Mouse (Mus musculus): ENCODE results near the gene Flg. TPM values are rescaled to one million over a fixed set of nuclear protein-coding genes. Genes with fewer than 3 reads are reported as not detected.

The Flg gene
- polyA plus RNA-seq (2014; fragmentation: Nextera tagmentation; extraction: Ambion mirVana): 0.49 TPM in 1 of 2 replicates, not detected in the other

DNA sequence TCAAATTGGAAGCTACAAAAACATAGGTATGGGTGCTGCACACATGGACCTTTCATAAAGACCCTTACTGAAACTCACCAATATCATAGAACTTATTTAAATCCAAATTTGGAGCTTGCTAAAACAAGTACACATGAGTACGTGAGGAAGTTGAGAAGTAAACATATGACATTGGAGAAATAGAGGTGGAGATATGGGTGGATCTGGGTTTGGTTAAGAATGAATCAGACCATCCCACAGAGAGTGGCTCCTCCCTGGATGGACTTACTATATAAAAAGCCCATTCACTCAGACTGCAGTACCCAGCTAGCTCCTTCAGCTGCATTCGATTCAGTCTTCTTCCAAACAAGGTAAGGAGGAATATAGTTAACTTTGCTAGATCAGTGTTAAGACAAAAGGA lies at the start of gene Flg:
Gene Flg (plus strand): TSS at position 301 of the 400 bp plus-strand sequence.
- Histone ChIP-seq H3K9ac (replicated peaks; ENCODE audit: low read depth, low read length) (no peak within 1 kb of the TSS), H3K4me2 (replicated peaks; ENCODE audit: low read depth, low read length) (no peak within 1 kb of the TSS), H3K27me3 (ENCODE audit: control insufficient read depth, insufficient read depth, low read length) (no peaks in the 10 kb centered on the region), H3K27ac (ENCODE audit: low read length) (no peak within 1 kb of the TSS), H3K36me3 (ENCODE audit: control insufficient read depth, insufficient read depth, low read length) (no peaks in the 10 kb centered on the region), H3K9me3 (ENCODE audit: control insufficient read depth, low read depth, low read length) (no peaks in the 10 kb centered on the region), H3K4me3 (ENCODE audit: low read depth, low read length) (no peak within 1 kb of the TSS), H3K4me1 (ENCODE audit: control insufficient read depth, insufficient read depth, low read length) (no peaks in the 10 kb centered on the region)
- ATAC-seq (ENCODE audit: insufficient number of reproducible peaks, insufficient read depth, low FRiP score, low read depth): no peak
- 79% methylated on average over 2 of the region's 2 CpGs for WGBS

DNA sequence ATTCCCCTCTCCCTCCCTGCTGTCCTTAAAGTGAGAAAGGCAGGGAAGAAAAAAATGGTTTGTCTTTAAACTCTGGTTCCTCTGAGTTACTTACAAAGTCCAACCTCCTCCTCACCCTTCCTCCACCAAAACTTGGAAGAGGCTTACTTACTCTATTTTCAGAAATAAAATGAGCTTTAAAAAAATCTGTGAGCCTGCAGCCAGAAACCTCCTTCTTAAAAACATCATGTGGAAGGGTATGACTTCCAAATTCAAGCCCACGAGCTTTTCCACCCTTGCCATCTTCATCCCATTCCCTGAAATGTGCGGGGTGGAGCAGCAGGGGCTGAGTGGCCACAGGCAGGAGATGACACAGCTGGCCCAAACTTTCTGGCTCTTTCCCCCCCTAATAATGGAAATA lies 24.2 kb downstream of the Flg start:
- H3K27ac ChIP-seq (ENCODE audit: low read length): no peak overlapping the region
- H3K9ac ChIP-seq (replicated peaks; ENCODE audit: low read depth, low read length): no peak overlapping the region
- ATAC-seq (ENCODE audit: insufficient number of reproducible peaks, insufficient read depth, low FRiP score, low read depth): no peak

DNA sequence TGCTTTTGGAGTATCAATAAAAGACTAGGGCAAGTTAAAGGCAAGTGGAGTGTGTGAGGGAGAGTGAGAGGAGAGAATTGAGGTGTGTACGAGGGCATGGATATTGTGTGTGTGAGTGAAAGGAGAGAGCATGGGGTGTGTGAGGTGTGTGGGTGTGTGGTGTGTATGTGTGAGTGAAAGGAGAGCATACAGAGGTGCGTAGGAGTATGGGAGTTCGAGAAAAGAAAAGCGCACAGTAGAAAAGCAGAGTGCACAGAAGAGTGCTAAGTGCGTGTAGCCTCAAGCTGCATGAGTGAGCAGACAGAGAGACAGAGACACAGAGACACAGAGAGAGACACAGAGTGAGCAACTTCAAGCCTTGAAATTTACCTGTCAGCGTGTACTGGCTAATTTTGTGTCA lies 26.5 kb downstream of the Flg start:
- ATAC-seq (ENCODE audit: insufficient number of reproducible peaks, insufficient read depth, low FRiP score, low read depth): no peak
- WGBS: 78% methylated on average over 6 of the region's 6 CpGs

More for the DNA sequence above, 24.2 kb downstream of the Flg start:
- Histone ChIP-seq H3K27me3 (ENCODE audit: control insufficient read depth, insufficient read depth, low read length) (no peaks in the 10 kb centered on the region), H3K4me1 (ENCODE audit: control insufficient read depth, insufficient read depth, low read length) (no peaks in the 10 kb centered on the region), H3K4me2 (replicated peaks; ENCODE audit: low read depth, low read length) (no peak overlapping the region), H3K36me3 (ENCODE audit: control insufficient read depth, insufficient read depth, low read length) (no peaks in the 10 kb centered on the region), H3K9me3 (ENCODE audit: control insufficient read depth, low read depth, low read length) (no peaks in the 10 kb centered on the region), H3K4me3 (ENCODE audit: low read depth, low read length) (no peak overlapping the region)
- 73% methylated on average over 2 of the region's 2 CpGs for WGBS

DNA sequence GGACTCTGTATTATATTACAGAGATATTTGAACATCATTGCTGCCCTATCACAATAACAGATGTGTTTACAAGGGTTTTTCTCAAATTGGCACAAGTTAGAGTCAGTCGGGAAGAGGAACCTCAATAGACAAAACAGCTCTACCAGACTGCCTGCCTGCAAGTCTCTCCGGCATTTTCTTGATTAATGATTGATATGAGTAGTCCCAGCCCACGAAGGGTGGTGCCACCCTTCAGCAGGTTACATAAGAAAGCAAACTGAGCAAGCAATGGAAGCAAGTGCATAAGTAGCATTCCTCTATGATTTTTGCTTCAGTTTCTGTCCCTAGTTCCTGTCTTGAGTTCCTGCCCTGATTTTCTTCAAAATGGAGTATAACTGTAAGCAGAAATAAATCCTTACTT lies 28.6 kb downstream of the Flg start:
- no peak overlapping the region for H3K27ac ChIP-seq (ENCODE audit: low read length)
- no peaks in the 10 kb centered on the region for H3K9me3 ChIP-seq (ENCODE audit: control insufficient read depth, low read depth, low read length)
- no peaks in the 10 kb centered on the region for H3K4me1 ChIP-seq (ENCODE audit: control insufficient read depth, insufficient read depth, low read length)
- no peak overlapping the region for H3K4me3 ChIP-seq (ENCODE audit: low read depth, low read length)
- no peaks in the 10 kb centered on the region for H3K36me3 ChIP-seq (ENCODE audit: control insufficient read depth, insufficient read depth, low read length)
- H3K9ac ChIP-seq (replicated peaks; ENCODE audit: low read depth, low read length): no peak overlapping the region
- no peaks in the 10 kb centered on the region for H3K27me3 ChIP-seq (ENCODE audit: control insufficient read depth, insufficient read depth, low read length)
- H3K4me2 ChIP-seq (replicated peaks; ENCODE audit: low read depth, low read length): no peak overlapping the region
- ATAC-seq (ENCODE audit: insufficient number of reproducible peaks, insufficient read depth, low FRiP score, low read depth): no peak
- 69% methylated on average over 3 of the region's 3 CpGs for WGBS

More for the DNA sequence above, 26.5 kb downstream of the Flg start:
- Histone ChIP-seq H3K27ac (ENCODE audit: low read length) (no peak overlapping the region), H3K4me3 (ENCODE audit: low read depth, low read length) (no peak overlapping the region), H3K27me3 (ENCODE audit: control insufficient read depth, insufficient read depth, low read length) (no peaks in the 10 kb centered on the region), H3K4me1 (ENCODE audit: control insufficient read depth, insufficient read depth, low read length) (no peaks in the 10 kb centered on the region), H3K4me2 (replicated peaks; ENCODE audit: low read depth, low read length) (no peak overlapping the region), H3K9ac (replicated peaks; ENCODE audit: low read depth, low read length) (no peak overlapping the region), H3K9me3 (ENCODE audit: control insufficient read depth, low read depth, low read length) (no peaks in the 10 kb centered on the region), H3K36me3 (ENCODE audit: control insufficient read depth, insufficient read depth, low read length) (no peaks in the 10 kb centered on the region)

DNA sequence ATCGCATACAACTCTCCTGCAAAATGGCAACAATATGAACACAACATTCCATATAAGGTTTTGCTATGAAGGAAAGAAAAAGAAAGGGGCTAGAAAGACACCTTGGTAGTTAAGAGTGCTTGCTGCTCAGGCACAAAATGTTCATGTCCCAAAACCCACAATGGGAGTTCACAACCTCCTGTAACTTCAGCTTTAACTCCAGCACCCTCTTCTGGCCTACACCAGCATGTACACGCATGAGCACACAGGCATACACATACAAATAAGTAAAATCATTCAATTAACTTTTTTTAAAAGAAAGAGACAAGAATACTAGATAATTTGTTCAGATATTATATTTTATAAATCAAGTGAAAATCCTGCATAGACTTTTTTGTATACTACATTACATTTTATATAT lies 32.8 kb downstream of the Flg start:
- no peak overlapping the region for H3K4me3 ChIP-seq (ENCODE audit: low read depth, low read length)

DNA sequence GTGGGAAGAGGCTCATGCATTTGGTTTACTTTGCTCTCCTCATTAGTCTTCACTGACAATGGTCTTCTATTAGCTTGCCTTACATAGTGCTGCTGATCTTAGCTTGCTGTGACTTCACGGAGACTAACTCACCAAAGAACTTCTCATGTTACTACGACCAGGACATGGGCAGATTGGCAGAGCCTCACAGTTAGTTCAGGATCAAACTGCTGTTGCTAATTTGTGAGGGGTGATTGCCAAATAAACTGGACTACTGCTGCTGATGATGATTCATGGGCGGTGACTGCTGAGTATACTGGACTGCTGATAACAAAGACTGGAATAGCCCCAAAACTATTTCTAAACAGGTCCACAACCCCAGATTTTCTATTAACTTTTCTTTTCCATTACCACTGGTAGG lies 38.0 kb downstream of the Flg start:
- 68% methylated on average over 3 of the region's 3 CpGs for WGBS

More for the DNA sequence above, 32.8 kb downstream of the Flg start:
- Histone ChIP-seq H3K4me2 (replicated peaks; ENCODE audit: low read depth, low read length) (no peak overlapping the region), H3K9ac (replicated peaks; ENCODE audit: low read depth, low read length) (no peak overlapping the region), H3K9me3 (ENCODE audit: control insufficient read depth, low read depth, low read length) (no peaks in the 10 kb centered on the region), H3K4me1 (ENCODE audit: control insufficient read depth, insufficient read depth, low read length) (no peaks in the 10 kb centered on the region), H3K36me3 (ENCODE audit: control insufficient read depth, insufficient read depth, low read length) (no peaks in the 10 kb centered on the region), H3K27ac (ENCODE audit: low read length) (no peak overlapping the region), H3K27me3 (ENCODE audit: control insufficient read depth, insufficient read depth, low read length) (no peaks in the 10 kb centered on the region)
- ATAC-seq (ENCODE audit: insufficient number of reproducible peaks, insufficient read depth, low FRiP score, low read depth): no peak
- 76% methylated on average over 2 of the region's 2 CpGs for WGBS

GRCm38 (mm10) chr3:93314388-93314787 lies 41.1 kb downstream of the Flg start:
- no peak overlapping the region for H3K4me2 ChIP-seq (replicated peaks; ENCODE audit: low read depth, low read length)
- no peaks in the 10 kb centered on the region for H3K9me3 ChIP-seq (ENCODE audit: control insufficient read depth, low read depth, low read length)
- no peaks in the 10 kb centered on the region for H3K4me1 ChIP-seq (ENCODE audit: control insufficient read depth, insufficient read depth, low read length)
- no peaks in the 10 kb centered on the region for H3K27me3 ChIP-seq (ENCODE audit: control insufficient read depth, insufficient read depth, low read length)
- ATAC-seq (ENCODE audit: insufficient number of reproducible peaks, insufficient read depth, low FRiP score, low read depth): no peak
- H3K9ac ChIP-seq (replicated peaks; ENCODE audit: low read depth, low read length): no peak overlapping the region
- no peak overlapping the region for H3K27ac ChIP-seq (ENCODE audit: low read length)
- 91% methylated on average over 1 of the region's 1 CpGs for WGBS
- H3K4me3 ChIP-seq (ENCODE audit: low read depth, low read length): no peak overlapping the region
- H3K36me3 ChIP-seq (ENCODE audit: control insufficient read depth, insufficient read depth, low read length): no peaks in the 10 kb centered on the region

More for the DNA sequence above, 38.0 kb downstream of the Flg start:
- Histone ChIP-seq H3K9ac (replicated peaks; ENCODE audit: low read depth, low read length) (no peak overlapping the region), H3K27me3 (ENCODE audit: control insufficient read depth, insufficient read depth, low read length) (no peaks in the 10 kb centered on the region), H3K4me1 (ENCODE audit: control insufficient read depth, insufficient read depth, low read length) (no peaks in the 10 kb centered on the region), H3K9me3 (ENCODE audit: control insufficient read depth, low read depth, low read length) (no peaks in the 10 kb centered on the region), H3K36me3 (ENCODE audit: control insufficient read depth, insufficient read depth, low read length) (no peaks in the 10 kb centered on the region), H3K4me2 (replicated peaks; ENCODE audit: low read depth, low read length) (no peak overlapping the region), H3K27ac (ENCODE audit: low read length) (no peak overlapping the region), H3K4me3 (ENCODE audit: low read depth, low read length) (no peak overlapping the region)
- ATAC-seq (ENCODE audit: insufficient number of reproducible peaks, insufficient read depth, low FRiP score, low read depth): no peak

- Histone ChIP-seq H3K4me3 (ENCODE audit: low read depth, low read length) (no peak within 1 kb of the TSS), H3K36me3 (ENCODE audit: control insufficient read depth, insufficient read depth, low read length) (no peaks in the 10 kb centered on the region), H3K4me2 (replicated peaks; ENCODE audit: low read depth, low read length) (no peak within 1 kb of the TSS), H3K27ac (ENCODE audit: low read length) (no peak within 1 kb of the TSS), H3K9me3 (ENCODE audit: control insufficient read depth, low read depth, low read length) (no peaks in the 10 kb centered on the region), H3K9ac (replicated peaks; ENCODE audit: low read depth, low read length) (no peak within 1 kb of the TSS), H3K4me1 (ENCODE audit: control insufficient read depth, insufficient read depth, low read length) (no peaks in the 10 kb centered on the region), H3K27me3 (ENCODE audit: control insufficient read depth, insufficient read depth, low read length) (no peaks in the 10 kb centered on the region)
- 74% methylated on average over 2 of the region's 2 CpGs for WGBS
- ATAC-seq (ENCODE audit: insufficient number of reproducible peaks, insufficient read depth, low FRiP score, low read depth): no peak
Measured at GRCm38 (mm10) chr3:93319449-93319848, 46.1 kb downstream of the Flg start, which contains the start of gene Hrnr. Gene Hrnr (plus strand): TSS chr3:93319749.

GRCm38 (mm10) chr3:93337749-93338148 lies 64.4 kb downstream of the Flg start:
- Histone ChIP-seq H3K9ac (replicated peaks; ENCODE audit: low read depth, low read length) (no peak overlapping the region), H3K4me1 (ENCODE audit: control insufficient read depth, insufficient read depth, low read length) (no peaks in the 10 kb centered on the region)
- no peak for ATAC-seq (ENCODE audit: insufficient number of reproducible peaks, insufficient read depth, low FRiP score, low read depth)

More at GRCm38 (mm10) chr3:93337749-93338148, 64.4 kb downstream of the Flg start:
- no peak overlapping the region for H3K4me2 ChIP-seq (replicated peaks; ENCODE audit: low read depth, low read length)
- H3K27me3 ChIP-seq (ENCODE audit: control insufficient read depth, insufficient read depth, low read length): no peaks in the 10 kb centered on the region
- H3K9me3 ChIP-seq (ENCODE audit: control insufficient read depth, low read depth, low read length): no peaks in the 10 kb centered on the region
- no peak overlapping the region for H3K27ac ChIP-seq (ENCODE audit: low read length)
- H3K4me3 ChIP-seq (ENCODE audit: low read depth, low read length): no peak overlapping the region
- H3K36me3 ChIP-seq (ENCODE audit: control insufficient read depth, insufficient read depth, low read length): no peaks in the 10 kb centered on the region

All from stomach, embryonic 14.5 days (tissue).